10 mouse cellular contexts compared by ENCODE assay signal in the genomic region with DNA sequence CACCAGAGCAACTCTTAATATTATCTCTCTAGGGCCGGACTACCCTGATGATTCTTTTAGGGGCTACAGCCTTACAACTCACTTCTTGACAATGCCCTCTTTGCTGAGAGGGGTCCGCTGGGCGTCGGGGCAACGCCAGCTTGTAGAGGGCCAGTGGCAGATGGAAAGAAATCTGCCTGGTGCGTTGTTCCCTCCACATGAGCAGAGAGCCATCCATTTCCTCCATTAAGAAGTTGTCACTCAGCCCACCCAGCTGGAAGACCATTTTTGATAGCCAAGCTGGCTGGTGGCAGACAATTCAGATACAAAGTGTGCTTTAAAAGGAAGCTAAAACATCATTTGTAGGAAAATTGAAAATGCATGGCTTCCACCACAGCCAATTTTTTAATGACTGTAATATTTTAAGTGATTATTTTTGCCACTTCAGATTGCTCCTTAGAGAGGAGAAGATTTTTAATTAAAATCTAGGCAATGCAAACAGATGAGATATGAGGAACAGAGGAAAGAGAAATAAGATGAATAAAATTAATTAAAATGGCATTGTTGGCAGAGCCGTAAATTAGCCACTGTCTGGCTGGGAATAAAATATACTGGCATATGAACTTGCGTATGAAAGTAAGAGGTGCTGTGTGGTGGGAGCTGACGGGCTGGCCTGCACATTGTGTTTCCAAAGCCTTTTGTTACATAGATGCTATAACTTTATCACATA.
DNase-seq lines count a peak whose midpoint lies in the region; ATAC-seq and TF ChIP-seq lines count a peak whose summit lies in the region.
"Had no signal": no experiment of that assay in that cellular context is flagged by ENCODE, and none has a peak within 500 bp of the region (broad histone marks: within the 10 kb centered on the region; RNA-seq: fewer than 3 reads in every experiment).

No protein-coding gene starts in this region.

- intact Hi-C loops in gastrocnemius, adult 2 months (cut with DNase I) = no loop called here

- no peak overlapping the region for H3K9ac ChIP-seq in midbrain, embryonic 12.5 days (replicated peaks)
- no peak overlapping the region for H3K9ac ChIP-seq in hindbrain, embryonic 13.5 days
- H3K9ac ChIP-seq: liver, postnatal 0 days had no signal

- WGBS in midbrain, embryonic 12.5 days = 62% methylated on average over 9 of the region's 9 CpGs
- 81% methylated on average over 9 of the region's 9 CpGs for WGBS in midbrain, embryonic 10.5 days
- 46% methylated on average over 9 of the region's 9 CpGs for WGBS in hindbrain, embryonic 13.5 days

- no peak for TF ChIP-seq CTCF in gastrocnemius, adult 2 months (IDR thresholded peaks at IDR 0.05)

- H3K4me3 ChIP-seq in midbrain, embryonic 12.5 days = no peak overlapping the region
- H3K4me3 ChIP-seq in midbrain, embryonic 10.5 days = no peak overlapping the region
- no peak overlapping the region for H3K4me3 ChIP-seq in hindbrain, embryonic 13.5 days
- no peak overlapping the region for H3K4me3 ChIP-seq in gastrocnemius, adult 2 months

- no peak overlapping the region for H3K27ac ChIP-seq in midbrain, embryonic 12.5 days (replicated peaks)
- no peak overlapping the region for H3K27ac ChIP-seq in midbrain, embryonic 10.5 days (replicated peaks)
- peak overlapping the region; percentile 72 for H3K27ac ChIP-seq in hindbrain, embryonic 13.5 days
- H3K27ac ChIP-seq in gastrocnemius, adult 2 months = no peak overlapping the region

- no peak overlapping the region for H3K4me2 ChIP-seq in midbrain, embryonic 12.5 days (replicated peaks)
- H3K4me2 ChIP-seq in hindbrain, embryonic 13.5 days = no peak overlapping the region

- H3K4me1 ChIP-seq in midbrain, embryonic 12.5 days = peaks cover 12% of the 10 kb centered on the region
- H3K4me1 ChIP-seq in midbrain, embryonic 10.5 days = no peaks in the 10 kb centered on the region
- H3K4me1 ChIP-seq in hindbrain, embryonic 13.5 days (replicated peaks) = peaks cover 27% of the 10 kb centered on the region

- H3K27me3 ChIP-seq in midbrain, embryonic 12.5 days = no peaks in the 10 kb centered on the region
- no peaks in the 10 kb centered on the region for H3K27me3 ChIP-seq in midbrain, embryonic 10.5 days (ENCODE audit: low read depth, poor library complexity, severe bottlenecking)
- no peaks in the 10 kb centered on the region for H3K27me3 ChIP-seq in hindbrain, embryonic 13.5 days

- ATAC-seq in midbrain, embryonic 12.5 days (ENCODE audit: low FRiP score, low read depth) = 0 out of 2 replicates have a peak, but pooled peaks have one; percentile 27
- ATAC-seq in hindbrain, embryonic 13.5 days (ENCODE audit: low FRiP score) = peak; percentile 70
- ATAC-seq: liver, postnatal 0 days had no signal

- no peak for DNase-seq in midbrain, embryonic 10.5 days (ENCODE audit: low spot score)
- peak; percentile 27 for DNase-seq in embryo, embryonic 10 days (ENCODE audit: low spot score)
- peak; percentile 94 for DNase-seq in retina, postnatal 1 day
- DNase-seq in gastrocnemius, adult 2 months = no peak
- DNase-seq in adrenal gland, postnatal 36 days = no peak
- DNase-seq: heart, adult 18-20 months; liver, postnatal 0 days; thymus, postnatal 4 days had no signal

- H3K9me3 ChIP-seq in midbrain, embryonic 12.5 days = no peaks in the 10 kb centered on the region
- no peaks in the 10 kb centered on the region for H3K9me3 ChIP-seq in midbrain, embryonic 10.5 days (replicated peaks)
- H3K9me3 ChIP-seq in hindbrain, embryonic 13.5 days = no peaks in the 10 kb centered on the region

- H3K36me3 ChIP-seq in midbrain, embryonic 12.5 days = no peaks in the 10 kb centered on the region
- no peaks in the 10 kb centered on the region for H3K36me3 ChIP-seq in midbrain, embryonic 10.5 days
- H3K36me3 ChIP-seq in hindbrain, embryonic 13.5 days = no peaks in the 10 kb centered on the region

Comparison
In these comparisons a context has a peak if more than half of its experiments do, and no peak if none do; other contexts are left out.
1. DNase-seq: peak in embryo, embryonic 10 days (single experiment) and retina, postnatal 1 day (single experiment); none in midbrain, embryonic 10.5 days (single experiment), gastrocnemius, adult 2 months (single experiment) and adrenal gland, postnatal 36 days (0 of 2).